Mouse (Mus musculus) yolk sac, embryonic 10.5 days (tissue): ENCODE measurements around the gene Olfr492.

Source experiments
- DNase-seq: peaks from one replicate; pipeline ENCODE4 v3.0.0-alpha.2; 2017; ENCODE audit warnings: low spot score

The Olfr492 gene

GRCm38 (mm10) chr7:108323574-108323973, at the start of gene Olfr492:
Olfr492 (minus strand) TSS chr7:108323674.
- DNase-seq: no peak

GRCm38 (mm10) chr7:108365035-108365434, 41.6 kb upstream of the Olfr492 start, which contains the start of gene Olfr494:
Olfr494 (plus strand) TSS chr7:108365335.
- no peak for DNase-seq

- no peak for DNase-seq
Observed at GRCm38 (mm10) chr7:108346879-108347278, 23.4 kb upstream of the Olfr492 start, which contains the start of gene Olfr493. Olfr493 (minus strand) TSS chr7:108346979.

GRCm38 (mm10) chr7:108313151-108313550, 10.3 kb downstream of the Olfr492 start, which contains the start of gene Olfr491:
Olfr491 (plus strand) TSS chr7:108313451.
- DNase-seq: no peak

GRCm38 (mm10) chr7:108288834-108289233, 34.6 kb downstream of the Olfr492 start, which contains the start of gene Olfr490:
Olfr490 (minus strand) TSS chr7:108288934.
- DNase-seq: no peak
